Mouse (Mus musculus): ENCODE measurements at regions not wholly inside any gene's neighbourhood (a gene's known extent, or its start where the extent isn't known, plus 50 kb on each side); places are given as distances from the start of the nearest gene placed in this dataset.

GRCm38 (mm10) chr1:184608938-184609337 lies 123.5 kb downstream of the Hlx start:
- Histone ChIP-seq H3K4me1 (ENCODE audit: control insufficient read depth, insufficient read depth, low read length) (peaks cover 12% of the 10 kb centered on the region), H3K27ac (ENCODE audit: insufficient read depth, low read depth, low read length) (no peak overlapping the region)
- TF ChIP-seq POLR2A (IDR thresholded peaks at IDR 0.05; ENCODE audit: borderline replicate concordance, low read depth, low read length): no peak
- no peak for TF ChIP-seq CTCF (IDR thresholded peaks at IDR 0.05; ENCODE audit: low read depth, low read length)

DNA sequence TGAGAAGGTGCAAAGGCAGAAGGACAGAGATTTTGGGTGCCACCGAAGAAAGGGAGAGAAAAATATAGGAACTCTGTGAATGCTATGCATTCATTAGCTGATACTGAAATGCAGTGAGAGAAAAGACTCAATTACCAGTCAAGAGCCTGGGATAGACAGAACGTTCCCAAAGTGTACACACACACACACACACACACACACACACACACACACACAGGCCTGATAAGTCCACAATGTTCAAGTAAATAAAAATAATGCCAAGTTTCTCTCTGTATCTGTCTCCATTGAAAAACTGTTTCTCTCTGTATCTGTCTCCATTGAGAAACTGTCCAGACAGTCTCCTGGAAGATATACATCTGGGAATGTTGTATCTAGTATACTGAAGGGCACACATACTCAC lies 124.1 kb downstream of the Hlx start:
- Histone ChIP-seq H3K4me1 (ENCODE audit: control insufficient read depth, insufficient read depth, low read length) (peaks cover 12% of the 10 kb centered on the region), H3K4me3 (ENCODE audit: insufficient read depth, low read length) (no peak overlapping the region), H3K27ac (ENCODE audit: insufficient read depth, low read depth, low read length) (no peak overlapping the region)
- no peak for TF ChIP-seq CTCF (IDR thresholded peaks at IDR 0.05; ENCODE audit: low read depth, low read length)

More at GRCm38 (mm10) chr1:184608938-184609337, 123.5 kb downstream of the Hlx start:
- H3K4me3 ChIP-seq (ENCODE audit: insufficient read depth, low read length): no peak overlapping the region

GRCm38 (mm10) chr1:184606541-184606940 lies 125.9 kb downstream of the Hlx start:
- H3K4me1 ChIP-seq (ENCODE audit: control insufficient read depth, insufficient read depth, low read length): peaks cover 12% of the 10 kb centered on the region
- H3K27ac ChIP-seq (ENCODE audit: insufficient read depth, low read depth, low read length): no peak overlapping the region
- no peak for TF ChIP-seq POLR2A (IDR thresholded peaks at IDR 0.05; ENCODE audit: borderline replicate concordance, low read depth, low read length)
- TF ChIP-seq CTCF (IDR thresholded peaks at IDR 0.05; ENCODE audit: low read depth, low read length): no peak
- no peak overlapping the region for H3K4me3 ChIP-seq (ENCODE audit: insufficient read depth, low read length)

- peaks cover 12% of the 10 kb centered on the region for H3K4me1 ChIP-seq (ENCODE audit: control insufficient read depth, insufficient read depth, low read length)
- no peak overlapping the region for H3K27ac ChIP-seq (ENCODE audit: insufficient read depth, low read depth, low read length)
- no peak overlapping the region for H3K4me3 ChIP-seq (ENCODE audit: insufficient read depth, low read length)
- no peak for TF ChIP-seq POLR2A (IDR thresholded peaks at IDR 0.05; ENCODE audit: borderline replicate concordance, low read depth, low read length)
- TF ChIP-seq CTCF (IDR thresholded peaks at IDR 0.05; ENCODE audit: low read depth, low read length): no peak
Measured at GRCm38 (mm10) chr1:184605666-184606065, 126.8 kb downstream of the Hlx start.

GRCm38 (mm10) chr1:184603136-184603535 lies 129.3 kb downstream of the Hlx start:
- no peak overlapping the region for H3K27ac ChIP-seq (ENCODE audit: insufficient read depth, low read depth, low read length)
- peaks cover 12% of the 10 kb centered on the region for H3K4me1 ChIP-seq (ENCODE audit: control insufficient read depth, insufficient read depth, low read length)
- no peak overlapping the region for H3K4me3 ChIP-seq (ENCODE audit: insufficient read depth, low read length)
- TF ChIP-seq POLR2A (IDR thresholded peaks at IDR 0.05; ENCODE audit: borderline replicate concordance, low read depth, low read length): no peak
- no peak for TF ChIP-seq CTCF (IDR thresholded peaks at IDR 0.05; ENCODE audit: low read depth, low read length)

GRCm38 (mm10) chr1:184595449-184595848 lies 137.0 kb downstream of the Hlx start:
- no peak overlapping the region for H3K4me3 ChIP-seq (ENCODE audit: insufficient read depth, low read length)
- no peak for TF ChIP-seq CTCF (IDR thresholded peaks at IDR 0.05; ENCODE audit: low read depth, low read length)
- no peak for TF ChIP-seq POLR2A (IDR thresholded peaks at IDR 0.05; ENCODE audit: borderline replicate concordance, low read depth, low read length)
- no peak overlapping the region for H3K27ac ChIP-seq (ENCODE audit: insufficient read depth, low read depth, low read length)
- H3K4me1 ChIP-seq (ENCODE audit: control insufficient read depth, insufficient read depth, low read length): peaks cover 5% of the 10 kb centered on the region

- no peak for TF ChIP-seq POLR2A (IDR thresholded peaks at IDR 0.05; ENCODE audit: borderline replicate concordance, low read depth, low read length)
- Histone ChIP-seq H3K4me3 (ENCODE audit: insufficient read depth, low read length) (no peak overlapping the region), H3K27ac (ENCODE audit: insufficient read depth, low read depth, low read length) (peak overlapping the region; percentile 22), H3K4me1 (ENCODE audit: control insufficient read depth, insufficient read depth, low read length) (peaks cover 16% of the 10 kb centered on the region)
Measured at GRCm38 (mm10) chr1:184590634-184591033, 141.8 kb downstream of the Hlx start.

DNA sequence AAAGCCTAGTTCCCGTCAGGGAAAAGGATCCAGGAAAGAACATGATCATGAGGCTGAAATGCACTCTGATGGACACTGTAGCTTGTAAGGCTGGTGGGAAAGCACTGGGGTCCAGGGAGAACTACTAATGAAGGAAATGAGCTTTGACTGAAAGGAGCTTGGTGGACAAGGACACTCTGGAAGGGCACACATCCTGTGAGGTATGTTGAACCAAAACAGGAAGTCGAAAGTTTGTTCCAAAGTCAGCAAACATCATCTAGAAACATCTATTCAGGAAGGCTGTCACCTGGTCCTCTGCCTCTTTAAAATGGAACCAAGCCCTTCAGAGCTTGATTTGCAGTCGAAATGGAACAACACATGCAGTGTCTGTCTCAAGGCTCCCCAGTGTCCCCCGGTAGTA lies 143.1 kb downstream of the Hlx start:
- H3K4me1 ChIP-seq (ENCODE audit: control insufficient read depth, insufficient read depth, low read length): peaks cover 16% of the 10 kb centered on the region
- no peak overlapping the region for H3K4me3 ChIP-seq (ENCODE audit: insufficient read depth, low read length)
- TF ChIP-seq POLR2A (IDR thresholded peaks at IDR 0.05; ENCODE audit: borderline replicate concordance, low read depth, low read length) (no peak), CTCF (IDR thresholded peaks at IDR 0.05; ENCODE audit: low read depth, low read length) (no peak)
- H3K27ac ChIP-seq (ENCODE audit: insufficient read depth, low read depth, low read length): no peak overlapping the region

DNA sequence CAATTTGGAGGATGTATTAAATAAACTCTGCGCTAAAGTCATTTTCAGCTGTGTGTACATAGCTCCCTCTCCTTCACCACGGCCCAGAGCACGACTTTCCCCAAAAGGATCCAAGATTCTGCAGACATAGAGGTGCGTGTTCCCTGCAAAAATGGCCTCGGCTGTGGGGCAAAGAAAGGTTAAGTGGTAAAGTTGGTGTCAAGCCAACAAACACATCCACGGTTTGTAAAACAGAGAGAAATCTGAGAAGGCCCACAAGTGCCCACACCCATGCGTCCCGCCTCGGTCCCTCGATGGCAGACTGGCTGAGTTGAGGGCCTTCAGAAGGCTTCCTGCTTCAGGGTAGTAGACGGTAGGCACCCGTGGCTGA lies 147.9 kb downstream of the Hlx start:
- no peak for TF ChIP-seq POLR2A (IDR thresholded peaks at IDR 0.05; ENCODE audit: borderline replicate concordance, low read depth, low read length)
- no peak for TF ChIP-seq CTCF (IDR thresholded peaks at IDR 0.05; ENCODE audit: low read depth, low read length)
- H3K27ac ChIP-seq (ENCODE audit: insufficient read depth, low read depth, low read length): no peak overlapping the region
- H3K4me1 ChIP-seq (ENCODE audit: control insufficient read depth, insufficient read depth, low read length): peaks cover 6% of the 10 kb centered on the region; the same call in 1 of the 2 replicates
- no peak overlapping the region for H3K4me3 ChIP-seq (ENCODE audit: insufficient read depth, low read length)

- no peak overlapping the region for H3K4me3 ChIP-seq (ENCODE audit: insufficient read depth, low read length)
- no peaks in the 10 kb centered on the region for H3K4me1 ChIP-seq (ENCODE audit: control insufficient read depth, insufficient read depth, low read length)
- TF ChIP-seq POLR2A (IDR thresholded peaks at IDR 0.05; ENCODE audit: borderline replicate concordance, low read depth, low read length) (no peak), CTCF (IDR thresholded peaks at IDR 0.05; ENCODE audit: low read depth, low read length) (no peak)
- H3K27ac ChIP-seq (ENCODE audit: insufficient read depth, low read depth, low read length): no peak overlapping the region
Measured at GRCm38 (mm10) chr1:184583751-184584504, 148.5 kb downstream of the Hlx start.

Data from bone marrow macrophage, adult 2 months (primary cell).